Mouse (Mus musculus): ENCODE measurements around the gene Fignl2.
"Not testable (repeated sequence)": the region's sequence is repeated elsewhere in the genome, so short reads cannot be mapped to it uniquely, and the experiment has no call there.

The Fignl2 gene

GRCm38 (mm10) chr15:101077813-101078730 lies at the start of gene Fignl2:
TSS of gene Fignl2 (minus strand) at chr15:101078567.
- peak in 1 of 2 experiments; percentile 46 for DNase-seq (ENCODE audit: low spot score in 2 of 2)

DNA sequence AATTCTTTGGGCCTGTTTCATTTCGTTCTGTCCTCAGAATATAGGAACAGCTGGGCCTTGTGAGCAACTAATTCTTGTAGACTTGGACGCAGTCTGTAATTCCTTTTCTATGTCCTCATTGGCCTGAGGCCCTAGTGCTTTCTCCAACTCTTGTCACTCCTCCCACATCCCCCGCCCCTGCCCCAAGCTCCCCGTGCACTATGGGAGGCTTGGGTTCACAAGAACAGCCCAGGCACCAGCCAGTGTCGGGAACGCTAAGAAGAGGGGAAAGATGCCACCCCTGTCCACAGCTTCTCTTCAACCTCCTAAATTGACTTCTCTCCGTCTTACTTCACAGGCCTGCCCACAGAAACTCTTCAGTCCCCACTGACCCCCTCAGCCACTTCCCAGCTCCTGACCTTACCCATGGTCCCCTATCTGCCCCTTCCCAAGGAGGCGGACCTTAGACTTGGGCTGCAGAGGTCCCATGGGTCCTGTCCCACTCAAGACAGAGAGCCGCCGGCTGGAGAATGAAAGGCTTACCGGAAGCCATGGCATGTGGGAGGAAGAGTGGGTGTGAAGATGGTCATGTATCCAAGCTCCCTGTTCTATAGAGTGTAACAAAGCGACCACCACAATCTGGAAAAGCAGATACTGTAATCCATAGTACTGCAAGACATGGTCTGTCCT lies 48.6 kb upstream of the Fignl2 start:
- DNase-seq (ENCODE audit: low spot score in 2 of 2): peak in 1 of 2 experiments; percentile 73

GRCm38 (mm10) chr15:101125561-101125960 lies 47.2 kb upstream of the Fignl2 start:
- DNase-seq (ENCODE audit: low spot score in 2 of 2): no peak

- no peak for DNase-seq (ENCODE audit: low spot score in 2 of 2)
Observed at GRCm38 (mm10) chr15:101123202-101123601, 44.8 kb upstream of the Fignl2 start.

DNA sequence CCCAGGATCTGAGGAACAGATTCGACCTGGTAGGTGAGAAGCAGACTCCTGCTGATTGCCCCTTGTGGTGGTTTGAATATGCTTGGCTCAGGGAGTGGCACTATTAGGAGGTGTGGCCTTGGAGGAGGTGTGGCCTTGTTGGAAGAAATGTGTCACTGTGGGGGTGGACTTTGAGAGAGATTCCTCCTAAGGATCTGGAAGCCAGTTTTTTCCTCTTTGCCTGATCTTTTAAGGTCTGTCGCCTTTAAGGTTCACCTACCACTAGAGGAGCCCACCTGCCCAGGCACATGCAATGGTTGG lies 43.9 kb upstream of the Fignl2 start:
- DNase-seq (ENCODE audit: low spot score in 2 of 2): no peak

GRCm38 (mm10) chr15:101121411-101122289 lies 43.3 kb upstream of the Fignl2 start:
- no peak for DNase-seq (ENCODE audit: low spot score in 2 of 2)

- DNase-seq (ENCODE audit: low spot score in 2 of 2): no peak
Observed at GRCm38 (mm10) chr15:101118399-101119125, 40.2 kb upstream of the Fignl2 start.

- DNase-seq (ENCODE audit: low spot score in 2 of 2): no peak
Observed at GRCm38 (mm10) chr15:101115511-101116110, 37.2 kb upstream of the Fignl2 start, which contains the start of gene Ankrd33. TSS of gene Ankrd33 (plus strand) at chr15:101115755.

DNA sequence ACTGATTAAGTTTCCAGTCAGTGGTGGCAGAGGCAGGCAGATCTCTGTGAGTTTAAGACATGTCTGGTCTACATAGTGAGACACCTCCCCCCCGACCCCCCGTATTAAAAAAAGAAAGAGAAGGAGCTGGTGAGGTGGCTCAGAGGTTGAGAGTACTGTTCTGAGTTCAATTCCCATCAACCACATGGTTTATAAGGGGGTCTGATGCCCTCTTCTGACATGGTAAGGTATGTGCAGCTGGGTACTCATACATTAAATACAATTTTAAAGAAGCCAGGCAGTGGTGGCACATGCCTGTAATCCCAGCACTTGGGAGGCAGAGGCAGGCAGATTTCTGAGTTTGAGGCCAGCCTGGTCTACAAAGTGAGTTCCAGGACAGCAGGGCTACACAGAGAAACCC lies 35.4 kb upstream of the Fignl2 start:
- not testable (repeated sequence) for DNase-seq (ENCODE audit: low spot score in 2 of 2)

- DNase-seq (ENCODE audit: low spot score in 2 of 2): no peak
Observed at GRCm38 (mm10) chr15:101113176-101113575, 34.8 kb upstream of the Fignl2 start.

DNA sequence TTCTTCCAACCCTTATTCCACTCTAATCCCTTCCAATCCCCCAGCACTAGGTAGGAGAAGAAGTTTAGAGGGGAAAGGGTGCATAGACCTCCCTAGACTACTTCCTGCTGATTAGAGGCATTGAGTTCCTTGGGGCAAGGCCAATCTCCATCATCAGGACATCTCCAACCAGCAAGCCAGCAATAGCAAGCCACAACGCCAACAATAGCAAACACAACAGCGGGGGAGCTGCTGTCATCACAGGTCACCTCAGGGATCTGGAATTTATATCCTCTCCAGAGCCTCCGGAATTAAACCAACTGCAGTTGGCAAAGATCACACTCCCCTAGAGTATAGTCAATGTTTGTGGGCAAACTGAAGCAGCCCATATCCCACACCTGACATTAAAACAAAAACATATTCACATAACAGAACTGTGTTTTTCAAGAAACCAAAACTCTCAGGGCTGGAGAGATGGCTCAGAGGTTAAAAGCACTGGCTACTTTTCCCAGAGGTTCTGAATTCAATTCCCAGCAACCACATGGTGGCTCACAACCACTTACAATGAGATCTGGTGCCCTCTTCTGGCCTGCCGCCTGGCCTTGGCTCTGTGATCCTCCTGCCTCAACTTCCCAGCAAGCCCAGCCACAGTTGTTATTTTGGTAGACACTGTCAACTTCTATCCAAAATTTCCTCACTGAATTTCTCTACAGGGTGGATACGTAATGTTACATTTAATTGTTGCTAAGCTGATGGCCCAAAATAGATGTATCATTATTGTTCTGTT lies 29.7 kb upstream of the Fignl2 start:
- no peak for DNase-seq (ENCODE audit: low spot score in 2 of 2)

- no peak for DNase-seq (ENCODE audit: low spot score in 2 of 2)
Observed at GRCm38 (mm10) chr15:101106011-101106410, 27.6 kb upstream of the Fignl2 start.

DNA sequence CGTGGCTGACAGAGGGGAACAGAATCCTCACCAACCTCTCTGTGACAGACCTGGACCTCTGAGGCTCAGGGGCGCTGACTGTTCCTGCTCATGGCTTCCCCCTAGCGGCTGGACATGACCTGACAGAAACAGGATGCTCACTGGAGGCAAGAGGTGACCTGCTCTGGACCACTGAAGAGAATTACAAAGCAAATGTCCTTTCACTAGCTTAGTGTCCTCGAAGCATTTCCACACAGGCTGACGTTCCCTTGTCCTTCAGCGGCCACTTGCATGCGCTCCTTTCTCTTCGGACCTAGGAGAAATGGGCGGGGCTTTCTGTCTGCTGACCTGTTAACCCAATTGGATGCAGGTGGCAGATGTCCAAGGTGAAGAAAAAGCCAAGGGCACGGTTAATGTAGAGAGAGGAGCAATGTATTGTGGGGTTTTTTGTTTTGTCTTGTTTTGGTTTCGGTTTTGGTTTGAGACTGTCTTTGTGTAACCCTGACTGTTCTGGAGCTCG lies 27.2 kb upstream of the Fignl2 start:
- peak; percentile 74 to 85 for DNase-seq (ENCODE audit: low spot score in 2 of 2)

DNA sequence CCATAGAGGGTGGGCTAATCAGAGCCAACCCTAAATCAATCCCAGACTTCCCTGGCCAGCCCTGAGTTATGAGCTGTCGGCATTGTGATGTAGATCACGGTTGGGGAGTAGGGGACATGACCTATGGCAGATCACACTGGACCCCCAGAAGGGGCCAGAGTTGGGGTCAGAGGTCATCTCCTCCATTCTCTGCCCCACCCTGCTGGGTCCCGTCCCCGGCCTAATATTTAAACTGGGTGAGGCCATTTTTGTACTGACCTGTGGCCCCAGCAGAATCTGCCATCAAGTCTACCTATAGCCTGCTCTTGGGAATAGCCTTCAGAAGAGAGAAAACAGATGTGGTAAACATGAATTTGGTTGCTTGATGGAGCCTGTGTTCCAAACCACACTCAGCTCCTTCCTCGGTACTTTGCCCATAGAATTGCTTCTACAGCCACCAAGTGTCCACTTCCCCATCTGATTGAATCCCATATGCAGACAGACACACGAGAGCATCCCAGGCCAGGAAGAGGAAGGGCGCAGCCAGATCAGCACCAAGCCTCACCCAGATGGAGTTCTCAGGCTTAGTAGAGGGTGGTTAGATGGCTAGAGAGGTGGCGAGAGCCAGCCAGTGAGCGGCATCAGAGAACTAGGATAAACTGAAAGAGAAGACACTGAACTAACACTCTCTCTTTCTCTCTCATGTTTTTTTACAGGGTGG lies 25.4 kb upstream of the Fignl2 start:
- DNase-seq (ENCODE audit: low spot score in 2 of 2): no peak

DNA sequence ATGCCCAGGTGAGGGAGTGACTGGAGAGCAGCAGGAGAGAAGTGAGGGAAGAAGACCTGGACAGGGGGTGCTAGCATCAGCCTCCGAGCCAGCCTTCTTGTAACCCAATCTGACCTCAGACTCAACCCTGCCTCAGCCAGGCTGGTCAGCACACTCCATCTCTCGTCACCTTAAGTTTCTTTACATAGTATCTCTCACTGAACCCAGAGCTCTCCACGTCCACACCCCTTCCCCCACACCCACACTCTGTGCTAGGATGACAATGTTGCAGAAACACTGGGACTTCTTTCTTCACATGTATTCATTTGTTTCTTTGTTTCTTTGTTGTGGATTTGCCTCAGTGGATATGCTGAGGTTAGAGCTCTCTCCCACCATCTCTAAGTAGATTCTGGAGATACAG lies 22.6 kb upstream of the Fignl2 start:
- no peak for DNase-seq (ENCODE audit: low spot score in 2 of 2)

- DNase-seq (ENCODE audit: low spot score in 2 of 2): no peak
Observed at GRCm38 (mm10) chr15:101097985-101098651, 19.8 kb upstream of the Fignl2 start.

DNA sequence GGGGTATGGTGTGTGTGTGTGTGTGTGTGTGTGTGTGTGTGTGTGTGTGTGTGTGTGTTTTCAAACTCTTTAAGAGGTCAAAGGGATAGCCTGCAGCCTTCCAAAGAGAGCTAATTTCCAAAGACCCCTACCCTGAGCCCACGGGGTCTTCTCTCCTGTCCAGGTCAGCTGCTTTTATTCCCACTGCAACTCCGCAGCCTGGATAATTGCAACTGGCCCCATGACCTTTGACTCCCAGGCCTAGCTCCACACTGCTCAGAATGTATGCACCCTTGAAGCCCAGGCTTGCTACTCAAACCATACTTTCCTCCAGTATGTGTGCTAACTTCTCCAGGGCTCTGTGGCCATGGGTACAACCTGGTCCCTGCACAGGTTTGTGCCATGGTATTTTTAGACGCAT lies 17.0 kb upstream of the Fignl2 start:
- no peak for DNase-seq (ENCODE audit: low spot score in 2 of 2)

- DNase-seq (ENCODE audit: low spot score in 2 of 2): no peak
Observed at GRCm38 (mm10) chr15:101094979-101095378, 16.6 kb upstream of the Fignl2 start.

DNA sequence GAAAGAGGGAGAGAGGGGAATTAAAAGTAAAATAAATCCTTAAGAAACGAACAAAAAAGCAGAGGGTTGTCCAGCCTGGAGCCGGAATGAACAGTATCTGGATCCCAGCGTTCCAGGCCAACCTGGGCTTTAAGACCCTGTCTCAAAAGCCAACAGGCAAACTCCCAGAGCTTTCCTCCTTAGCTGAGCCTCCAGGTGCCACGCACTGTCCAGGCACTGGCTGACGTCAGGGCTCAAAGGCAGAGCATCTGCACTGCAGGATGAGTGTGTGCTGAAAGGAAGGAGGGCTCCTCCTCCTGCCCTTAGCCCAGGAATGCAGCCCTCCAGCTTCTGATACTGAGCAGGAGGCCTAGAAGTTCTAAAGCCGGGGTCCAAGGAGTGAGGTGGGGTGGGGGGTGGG lies 15.6 kb upstream of the Fignl2 start:
- no peak for DNase-seq (ENCODE audit: low spot score in 2 of 2)
